Mouse (Mus musculus) left cerebral cortex, postnatal 10 days (tissue): Measurements from ENCODE around the gene Zfp827. TPM values are rescaled to one million over a fixed set of nuclear protein-coding genes. Genes with fewer than 3 reads are reported as not detected.

Experiments used
- total RNA-seq, 2 experiments: library from RNA; stranded (reverse); gene quantifications; 2 replicates each; pipeline ENCODE4 v1.2.3; 2021

Gene Zfp827
- total RNA-seq, 2 experiments from 2014 or later, result 27.9 to 32.1 TPM

Other genes with a start within 250 kb of the Zfp827 start
- 10 to 100 TPM; 59.5 to 61.2 TPM for gene Lsm6, start 207.3 kb upstream of the Zfp827 start, total RNA-seq
- not detected for gene 1700011L22Rik, start 220.1 kb downstream of the Zfp827 start, total RNA-seq